15 mouse cellular contexts compared by ENCODE assay signal in genomic region chr12:79878163-79878562, GRCm38 (mm10).
A peak's percentile ranks its signal among the peaks of the same experiment; 100 is the strongest.
DNase-seq lines count a peak whose midpoint lies in the region; ATAC-seq and TF ChIP-seq lines count a peak whose summit lies in the region.
"Had no signal": no experiment of that assay in that cellular context is flagged by ENCODE, and none has a peak within 500 bp of the region (broad histone marks: within the 10 kb centered on the region; RNA-seq: fewer than 3 reads in every experiment).

No protein-coding gene starts in this region.

- no peaks in the 10 kb centered on the region for H3K27me3 ChIP-seq in intestine, embryonic 14.5 days (replicated peaks; ENCODE audit: control insufficient read depth, insufficient read depth, low read length)
- H3K27me3 ChIP-seq in intestine, embryonic 16.5 days (replicated peaks; ENCODE audit: control insufficient read depth, insufficient read depth, low read length): no peaks in the 10 kb centered on the region
- H3K27me3 ChIP-seq in lung, embryonic 15.5 days: no peaks in the 10 kb centered on the region
- no peaks in the 10 kb centered on the region for H3K27me3 ChIP-seq in lung, postnatal 0 days (replicated peaks; ENCODE audit: insufficient read depth, low read length)
- H3K27me3 ChIP-seq in forebrain, embryonic 15.5 days: no peaks in the 10 kb centered on the region
- H3K27me3 ChIP-seq in limb, embryonic 15.5 days: no peaks in the 10 kb centered on the region

- H3K36me3 ChIP-seq in intestine, embryonic 14.5 days (ENCODE audit: control insufficient read depth, insufficient read depth, low read length): no peaks in the 10 kb centered on the region
- no peaks in the 10 kb centered on the region for H3K36me3 ChIP-seq in intestine, embryonic 16.5 days (ENCODE audit: control insufficient read depth, insufficient read depth, low read length)
- no peaks in the 10 kb centered on the region for H3K36me3 ChIP-seq in lung, embryonic 15.5 days
- H3K36me3 ChIP-seq in lung, postnatal 0 days (ENCODE audit: insufficient read depth, low read length): no peaks in the 10 kb centered on the region
- no peaks in the 10 kb centered on the region for H3K36me3 ChIP-seq in forebrain, embryonic 15.5 days
- no peaks in the 10 kb centered on the region for H3K36me3 ChIP-seq in limb, embryonic 15.5 days

- no peak overlapping the region for H3K27ac ChIP-seq in intestine, embryonic 14.5 days (ENCODE audit: low read depth)
- H3K27ac ChIP-seq in intestine, embryonic 16.5 days (ENCODE audit: low read length): no peak overlapping the region
- H3K27ac ChIP-seq in lung, embryonic 15.5 days: 0 out of 2 replicates have a peak overlapping the region, but pooled peaks have one; percentile 82
- H3K27ac ChIP-seq in lung, postnatal 0 days (ENCODE audit: low read length): no peak overlapping the region
- H3K27ac ChIP-seq in forebrain, embryonic 15.5 days (replicated peaks): 0 out of 2 replicates have a peak overlapping the region, but pooled peaks have one; percentile 82
- H3K27ac ChIP-seq in limb, embryonic 15.5 days: peak overlapping the region; percentile 83; the same call in 1 of the 2 replicates
- H3K27ac ChIP-seq: hindbrain, embryonic 14.5 days had no signal

- TF ChIP-seq EP300 in lung, postnatal 0 days (IDR thresholded peaks at IDR 0.05): no peak

- 84% methylated on average over 3 of the region's 3 CpGs for WGBS in intestine, embryonic 14.5 days
- WGBS in intestine, embryonic 16.5 days: 89% methylated on average over 3 of the region's 3 CpGs
- WGBS in lung, embryonic 15.5 days: 73% methylated on average over 3 of the region's 3 CpGs
- 77% methylated on average over 3 of the region's 3 CpGs for WGBS in lung, postnatal 0 days
- 79% methylated on average over 3 of the region's 3 CpGs for WGBS in forebrain, embryonic 15.5 days
- 79% methylated on average over 3 of the region's 3 CpGs for WGBS in limb, embryonic 15.5 days

- H3K9me3 ChIP-seq in intestine, embryonic 14.5 days (ENCODE audit: control insufficient read depth, low read length): 0 out of 2 replicates have a peak, but pooled peaks cover 2% of the 10 kb centered on the region
- H3K9me3 ChIP-seq in intestine, embryonic 16.5 days (ENCODE audit: control insufficient read depth, low read length): no peaks in the 10 kb centered on the region
- no peaks in the 10 kb centered on the region for H3K9me3 ChIP-seq in lung, embryonic 15.5 days
- H3K9me3 ChIP-seq in lung, postnatal 0 days (ENCODE audit: low read length): no peaks in the 10 kb centered on the region
- no peaks in the 10 kb centered on the region for H3K9me3 ChIP-seq in forebrain, embryonic 15.5 days
- H3K9me3 ChIP-seq in limb, embryonic 15.5 days: no peaks in the 10 kb centered on the region

- DNase-seq in intestine, embryonic 14.5 days (ENCODE audit: low spot score): peak; percentile 48
- no peak for DNase-seq in lung, postnatal 0 days (ENCODE audit: low spot score)
- DNase-seq in urinary bladder, postnatal 10 days (ENCODE audit: low spot score): no peak
- DNase-seq: adrenal gland, postnatal 25 days; cerebellum, adult 2 months; liver; lung, embryonic 14.5 days; retina, postnatal 1 day; thymus, postnatal 25 days had no signal

- H3K9ac ChIP-seq in intestine, embryonic 14.5 days (ENCODE audit: low read length): no peak overlapping the region
- H3K9ac ChIP-seq in intestine, embryonic 16.5 days (ENCODE audit: low read depth, low read length): no peak overlapping the region
- no peak overlapping the region for H3K9ac ChIP-seq in lung, embryonic 15.5 days
- no peak overlapping the region for H3K9ac ChIP-seq in lung, postnatal 0 days (replicated peaks; ENCODE audit: low read depth)
- H3K9ac ChIP-seq in forebrain, embryonic 15.5 days (replicated peaks): no peak overlapping the region
- no peak overlapping the region for H3K9ac ChIP-seq in limb, embryonic 15.5 days
- H3K9ac ChIP-seq: hindbrain, embryonic 14.5 days; lung, embryonic 14.5 days had no signal

- ATAC-seq in intestine, embryonic 14.5 days (replicated peaks; ENCODE audit: low FRiP score, low TSS enrichment, low read depth): no peak
- no peak for ATAC-seq in intestine, embryonic 16.5 days
- no peak for ATAC-seq in lung, embryonic 15.5 days (ENCODE audit: borderline replicate concordance, extremely low read depth, low FRiP score, low TSS enrichment)
- no peak for ATAC-seq in lung, postnatal 0 days
- ATAC-seq in forebrain, embryonic 15.5 days (replicated peaks): no peak
- no peak for ATAC-seq in limb, embryonic 15.5 days (ENCODE audit: insufficient number of reproducible peaks, low FRiP score, low TSS enrichment, low read depth)

- H3K4me1 ChIP-seq in intestine, embryonic 14.5 days (replicated peaks; ENCODE audit: control insufficient read depth, insufficient read depth, low read length): peaks cover 29% of the 10 kb centered on the region
- H3K4me1 ChIP-seq in intestine, embryonic 16.5 days (ENCODE audit: control insufficient read depth, insufficient read depth, low read length): peaks cover 21% of the 10 kb centered on the region
- H3K4me1 ChIP-seq in lung, embryonic 15.5 days: peaks cover 46% of the 10 kb centered on the region
- H3K4me1 ChIP-seq in lung, postnatal 0 days (ENCODE audit: insufficient read depth, low read depth, low read length): peaks cover 15% of the 10 kb centered on the region; the same call in 1 of the 2 replicates
- H3K4me1 ChIP-seq in forebrain, embryonic 15.5 days: peaks cover 26% of the 10 kb centered on the region
- H3K4me1 ChIP-seq in limb, embryonic 15.5 days: peaks cover 33% of the 10 kb centered on the region

- no peak overlapping the region for H3K4me2 ChIP-seq in intestine, embryonic 14.5 days (ENCODE audit: low read length)
- no peak overlapping the region for H3K4me2 ChIP-seq in intestine, embryonic 16.5 days (ENCODE audit: low read depth, low read length)
- no peak overlapping the region for H3K4me2 ChIP-seq in lung, embryonic 15.5 days
- no peak overlapping the region for H3K4me2 ChIP-seq in lung, postnatal 0 days (replicated peaks; ENCODE audit: low read depth, low read length)
- H3K4me2 ChIP-seq in forebrain, embryonic 15.5 days (replicated peaks): no peak overlapping the region
- H3K4me2 ChIP-seq in limb, embryonic 15.5 days: no peak overlapping the region
- H3K4me2 ChIP-seq: hindbrain, embryonic 14.5 days; lung, embryonic 14.5 days had no signal

- no peak overlapping the region for H3K4me3 ChIP-seq in intestine, embryonic 14.5 days (ENCODE audit: low read depth, low read length)
- no peak overlapping the region for H3K4me3 ChIP-seq in intestine, embryonic 16.5 days (ENCODE audit: low read length)
- H3K4me3 ChIP-seq in lung, embryonic 15.5 days: no peak overlapping the region
- no peak overlapping the region for H3K4me3 ChIP-seq in lung, postnatal 0 days (ENCODE audit: low read depth, low read length)
- H3K4me3 ChIP-seq in forebrain, embryonic 15.5 days: no peak overlapping the region
- no peak overlapping the region for H3K4me3 ChIP-seq in limb, embryonic 15.5 days
- H3K4me3 ChIP-seq: megakaryocyte, embryonic 14.5 days had no signal

- no peak for TF ChIP-seq CTCF in lung, postnatal 0 days (IDR thresholded peaks at IDR 0.05)

Comparison
In these comparisons a context has a peak if more than half of its experiments do, and no peak if none do; other contexts are left out.
1. H3K27ac ChIP-seq: peak in lung, embryonic 15.5 days (single experiment), forebrain, embryonic 15.5 days (single experiment) and limb, embryonic 15.5 days (single experiment); none in intestine, embryonic 14.5 days (single experiment), intestine, embryonic 16.5 days (single experiment) and lung, postnatal 0 days (single experiment).